Mouse (Mus musculus): Measurements from ENCODE around the gene Nop2.

Gene Nop2

GRCm38 (mm10) chr6:125131302-125132156 lies at the start of gene Nop2:
Nop2 (plus strand) TSS chr6:125131909.
- ATAC-seq (ENCODE audit: low TSS enrichment) = peak; percentile 90

- ATAC-seq (ENCODE audit: low TSS enrichment) = no peak
Observed at GRCm38 (mm10) chr6:125082801-125083386, 48.8 kb upstream of the Nop2 start.

- ATAC-seq (ENCODE audit: low TSS enrichment) = peak; percentile 36
Observed at GRCm38 (mm10) chr6:125084424-125084823, 47.3 kb upstream of the Nop2 start.

- ATAC-seq (ENCODE audit: low TSS enrichment) = no peak
Observed at GRCm38 (mm10) chr6:125087937-125088336, 43.8 kb upstream of the Nop2 start.

GRCm38 (mm10) chr6:125088561-125089321 lies 43.0 kb upstream of the Nop2 start:
- peak; percentile 50 for ATAC-seq (ENCODE audit: low TSS enrichment)

GRCm38 (mm10) chr6:125089521-125090321 lies 42.0 kb upstream of the Nop2 start:
- ATAC-seq (ENCODE audit: low TSS enrichment) = peak; percentile 76

GRCm38 (mm10) chr6:125090341-125091085 lies 41.2 kb upstream of the Nop2 start:
- ATAC-seq (ENCODE audit: low TSS enrichment) = 0 out of 2 replicates have a peak, but pooled peaks have one; percentile 2

GRCm38 (mm10) chr6:125092372-125092771 lies 39.3 kb upstream of the Nop2 start:
- no peak for ATAC-seq (ENCODE audit: low TSS enrichment)

GRCm38 (mm10) chr6:125094843-125095242 lies 36.9 kb upstream of the Nop2 start:
- no peak for ATAC-seq (ENCODE audit: low TSS enrichment)

GRCm38 (mm10) chr6:125095391-125096278 lies 36.1 kb upstream of the Nop2 start, which contains the start of gene Chd4:
Chd4 (plus strand) TSS chr6:125095981.
- ATAC-seq (ENCODE audit: low TSS enrichment) = peak; percentile 22

- ATAC-seq (ENCODE audit: low TSS enrichment) = no peak
Observed at GRCm38 (mm10) chr6:125096279-125096596, 35.5 kb upstream of the Nop2 start.

- no peak for ATAC-seq (ENCODE audit: low TSS enrichment)
Observed at GRCm38 (mm10) chr6:125096597-125097345, 34.9 kb upstream of the Nop2 start.

- ATAC-seq (ENCODE audit: low TSS enrichment) = peak; percentile 20
Observed at GRCm38 (mm10) chr6:125097346-125097689, 34.4 kb upstream of the Nop2 start.

GRCm38 (mm10) chr6:125097951-125098350 lies 33.8 kb upstream of the Nop2 start:
- no peak for ATAC-seq (ENCODE audit: low TSS enrichment)

- no peak for ATAC-seq (ENCODE audit: low TSS enrichment)
Observed at GRCm38 (mm10) chr6:125098513-125098912, 33.2 kb upstream of the Nop2 start.

- ATAC-seq (ENCODE audit: low TSS enrichment) = peak; percentile 21
Observed at GRCm38 (mm10) chr6:125099421-125099971, 32.2 kb upstream of the Nop2 start.

GRCm38 (mm10) chr6:125101444-125101843 lies 30.3 kb upstream of the Nop2 start:
- no peak for ATAC-seq (ENCODE audit: low TSS enrichment)

- ATAC-seq (ENCODE audit: low TSS enrichment) = no peak
Observed at GRCm38 (mm10) chr6:125104223-125104622, 27.5 kb upstream of the Nop2 start.

GRCm38 (mm10) chr6:125107705-125108104 lies 24.0 kb upstream of the Nop2 start:
- ATAC-seq (ENCODE audit: low TSS enrichment) = no peak

Data from frontal cortex, adult (tissue).